Mouse (Mus musculus): ENCODE measurements around the gene Slc2a4.
A peak's percentile ranks its signal among the peaks of the same experiment; 100 is the strongest.
"Not testable (repeated sequence)": the region's sequence is repeated elsewhere in the genome, so short reads cannot be mapped to it uniquely, and the experiment has no call there.

Gene Slc2a4

DNA sequence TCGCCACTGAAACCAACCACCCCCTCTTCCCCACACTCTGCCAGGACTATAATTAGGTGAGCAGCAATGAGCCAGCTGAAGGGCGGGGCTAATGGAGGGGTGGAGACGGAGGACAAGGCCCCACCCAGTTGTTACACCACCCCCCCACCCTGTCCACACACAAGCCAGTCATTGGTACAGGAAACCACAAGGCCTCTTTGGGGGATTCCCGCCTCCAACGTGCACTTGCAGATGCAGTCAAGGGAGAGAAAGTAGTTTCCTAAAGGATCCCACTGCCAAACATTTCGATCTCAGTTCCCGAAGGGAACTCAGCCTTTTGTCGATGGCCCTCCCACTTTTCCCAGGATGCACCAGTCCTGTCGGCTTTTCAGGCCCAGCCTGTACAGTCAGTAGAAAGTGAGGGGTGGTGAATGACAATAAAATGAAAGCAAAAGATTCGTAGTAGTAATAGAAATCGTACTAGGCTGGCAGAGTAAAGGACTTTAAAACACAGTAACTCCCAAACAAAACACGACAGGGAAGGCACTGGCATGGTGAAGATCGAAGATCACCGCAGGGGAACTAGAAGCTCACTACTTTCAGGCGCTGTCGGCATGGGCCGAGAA is 28.2 kb downstream of the Slc2a4 start:
- peak; percentile 79 for DNase-seq (ENCODE audit: low read depth)

DNA sequence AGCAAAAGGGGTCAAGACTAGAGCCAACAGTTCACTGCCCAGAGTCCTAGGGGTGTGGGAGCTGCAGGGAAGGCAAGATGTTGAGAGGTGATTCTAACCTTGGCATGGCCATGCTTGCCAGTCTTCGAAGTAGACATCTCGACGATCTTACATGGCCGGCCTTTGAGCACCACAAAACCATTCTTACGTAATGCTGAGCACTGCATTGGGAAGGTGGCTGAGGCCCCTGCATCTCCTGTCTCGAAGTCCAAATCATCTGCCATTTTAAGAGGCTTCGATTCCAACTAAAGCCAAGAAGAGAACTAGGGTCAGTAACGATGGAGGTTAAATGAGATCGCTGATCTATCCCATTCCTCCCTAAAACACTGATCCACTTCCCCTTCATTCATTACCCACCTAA is 28.9 kb downstream of the Slc2a4 start:
- no peak for DNase-seq (ENCODE audit: low read depth)

GRCm38 (mm10) chr11:69918118-69918517 is 29.9 kb downstream of the Slc2a4 start:
- no peak for DNase-seq (ENCODE audit: low read depth)

- no peak for DNase-seq (ENCODE audit: low read depth)
Observed at GRCm38 (mm10) chr11:69917379-69917948, 30.5 kb downstream of the Slc2a4 start.

GRCm38 (mm10) chr11:69916652-69917378 is 31.2 kb downstream of the Slc2a4 start:
- DNase-seq (ENCODE audit: low read depth) = not testable (repeated sequence)

DNA sequence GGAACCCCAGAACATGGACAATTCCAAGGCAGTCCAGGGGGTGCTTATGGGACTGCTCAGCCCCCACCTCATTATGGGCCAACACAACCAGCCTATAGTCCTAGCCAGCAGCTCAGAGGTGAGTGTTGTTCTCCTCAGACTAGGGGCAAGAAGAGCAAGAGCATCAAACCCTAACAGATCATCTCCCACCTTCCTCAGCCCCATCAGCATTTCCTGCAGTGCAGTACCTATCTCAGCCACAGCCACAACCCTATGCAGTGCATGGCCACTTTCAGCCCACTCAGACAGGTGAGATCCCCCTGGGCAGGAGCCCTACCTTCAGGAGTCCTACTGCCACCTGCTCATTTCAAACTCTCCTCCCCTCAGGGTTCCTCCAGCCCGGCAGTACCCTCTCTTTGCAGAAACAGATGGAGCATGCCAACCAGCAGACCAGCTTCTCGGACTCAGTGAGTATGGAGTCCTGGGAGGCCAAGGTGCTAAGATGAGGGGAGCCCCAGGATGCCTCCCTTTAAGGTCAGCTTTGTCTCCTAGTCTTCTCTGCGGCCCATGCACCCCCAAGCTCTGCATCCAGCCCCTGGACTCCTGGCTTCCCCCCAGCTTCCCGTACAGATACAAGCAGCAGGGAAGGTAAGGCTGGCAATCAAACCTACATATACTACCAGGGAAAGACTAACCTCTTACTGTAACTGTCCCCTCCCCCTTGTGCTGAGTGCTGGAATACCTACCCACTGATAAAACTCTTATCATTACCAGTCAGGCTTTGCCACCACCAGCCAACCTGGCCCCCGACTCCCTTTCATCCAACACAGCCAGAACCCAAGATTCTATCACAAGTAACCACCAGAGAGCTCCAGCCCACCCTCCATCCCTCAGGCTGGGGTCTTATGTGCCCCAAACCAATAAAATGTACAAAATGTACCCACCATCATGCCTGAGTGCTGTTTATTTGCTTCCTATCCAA is 32.0 kb downstream of the Slc2a4 start:
- DNase-seq (ENCODE audit: low read depth) = no peak

DNA sequence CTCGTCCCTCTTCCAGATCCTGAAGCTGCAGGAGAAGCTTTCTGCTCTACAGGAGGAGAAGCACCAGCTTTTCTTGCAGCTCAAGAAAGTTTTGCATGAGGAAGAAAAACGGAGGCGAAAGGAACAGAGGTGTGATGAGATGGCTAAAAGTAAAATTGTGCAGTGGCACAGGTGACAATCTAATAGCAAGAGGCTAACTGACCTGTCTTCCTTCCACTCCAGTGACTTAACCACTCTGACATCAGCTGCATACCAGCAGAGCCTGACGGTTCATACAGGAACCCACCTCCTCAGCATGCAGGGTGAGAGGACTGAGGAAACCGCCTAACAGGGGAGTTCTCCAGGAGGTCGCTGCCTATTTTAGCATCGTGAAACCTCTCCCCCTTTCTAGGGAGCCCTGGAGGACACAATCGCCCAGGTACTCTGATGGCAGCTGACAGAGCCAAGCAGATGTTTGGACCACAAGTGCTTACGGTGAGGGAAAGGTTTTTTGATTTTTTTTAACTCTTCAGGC is 33.0 kb downstream of the Slc2a4 start:
- DNase-seq (ENCODE audit: low read depth) = no peak

GRCm38 (mm10) chr11:69914372-69914764 is 33.6 kb downstream of the Slc2a4 start:
- DNase-seq (ENCODE audit: low read depth) = no peak

DNA sequence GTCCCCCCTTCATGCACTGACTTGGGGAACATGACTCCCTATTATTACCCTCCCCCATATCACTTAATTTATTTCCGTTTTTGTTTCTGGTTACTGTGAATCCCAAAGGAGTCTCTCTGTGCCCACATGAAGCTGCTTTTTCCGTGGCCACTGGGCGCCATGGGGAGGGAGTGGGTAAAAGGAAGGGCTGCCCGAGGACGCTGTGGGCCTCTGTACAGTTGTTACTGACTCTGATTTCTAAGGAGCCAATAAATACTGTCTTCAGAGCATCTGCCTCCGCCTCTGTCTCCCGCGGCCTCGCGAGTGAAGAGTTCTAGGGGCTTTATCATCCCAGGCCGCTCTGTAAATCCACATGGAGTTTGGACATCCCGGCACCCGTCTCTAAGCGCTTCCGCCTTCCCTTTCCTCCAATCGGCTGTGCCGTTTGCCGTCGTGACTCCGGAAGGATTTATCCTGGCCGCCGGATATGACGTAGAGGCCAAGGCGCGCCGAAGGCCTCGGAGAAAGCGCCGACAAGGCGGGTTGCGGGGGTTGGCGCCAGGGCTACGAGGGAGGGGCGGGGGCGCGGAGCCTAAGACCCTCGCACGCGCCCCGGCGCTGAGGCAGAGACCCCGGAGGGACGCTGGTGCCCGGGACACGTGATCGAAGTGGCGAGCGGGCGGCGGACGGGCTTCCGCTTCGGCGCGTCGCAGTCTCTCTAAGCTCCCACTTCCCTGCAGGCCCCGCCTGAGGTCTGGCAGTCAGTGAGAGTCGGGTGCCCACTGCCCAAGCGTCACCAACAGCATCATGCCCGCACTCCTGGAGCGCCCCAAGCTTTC is 34.2 kb downstream of the Slc2a4 start, which contains the start of gene Gps2:
TSS of gene Gps2 (plus strand) at position 335 of the 818 bp plus-strand sequence.
- peak; percentile 91 for DNase-seq (ENCODE audit: low read depth)

GRCm38 (mm10) chr11:69912716-69913530 is 35.1 kb downstream of the Slc2a4 start:
- DNase-seq (ENCODE audit: low read depth) = no peak

GRCm38 (mm10) chr11:69911701-69912100 is 36.3 kb downstream of the Slc2a4 start:
- DNase-seq (ENCODE audit: low read depth) = no peak

DNA sequence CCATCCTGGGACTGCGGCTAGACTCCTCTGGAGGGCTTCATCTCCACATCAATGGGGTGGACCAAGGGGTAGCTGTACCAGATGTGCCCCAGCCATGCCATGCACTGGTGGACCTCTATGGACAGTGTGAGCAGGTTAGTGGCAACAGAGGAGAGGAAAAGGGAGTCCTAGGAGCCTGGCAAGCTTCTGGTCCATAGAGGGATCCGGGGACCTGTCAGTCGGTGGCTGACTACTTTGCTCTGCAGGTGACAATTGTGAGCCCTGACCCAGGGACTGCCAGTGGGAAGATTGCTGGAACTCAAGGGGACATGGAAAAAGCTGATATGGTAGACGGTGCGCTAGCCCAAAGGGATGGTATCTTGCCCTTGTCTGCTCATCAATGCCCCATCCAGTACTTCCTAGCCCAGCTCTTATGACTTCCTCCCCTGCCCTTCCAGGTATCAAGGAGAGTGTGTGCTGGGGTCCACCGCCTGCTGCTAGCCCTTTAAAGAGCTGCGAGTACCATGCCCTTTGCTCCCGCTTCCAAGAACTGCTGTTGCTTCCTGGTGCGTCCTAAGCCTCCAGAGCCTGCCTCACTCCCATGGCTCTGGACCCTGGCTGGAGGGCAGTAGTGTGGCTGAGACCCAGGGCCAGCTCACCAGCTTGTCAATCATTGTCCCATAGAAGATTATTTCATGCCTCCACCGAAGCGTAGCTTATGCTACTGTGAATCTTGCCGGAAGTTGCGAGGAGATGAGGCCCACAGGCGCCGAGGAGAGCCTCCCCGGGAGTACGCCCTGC is 37.0 kb downstream of the Slc2a4 start:
- DNase-seq (ENCODE audit: low read depth) = no peak

- DNase-seq (ENCODE audit: low read depth) = no peak
Observed at GRCm38 (mm10) chr11:69910177-69910576, 37.8 kb downstream of the Slc2a4 start.

GRCm38 (mm10) chr11:69909174-69909573 is 38.8 kb downstream of the Slc2a4 start:
- DNase-seq (ENCODE audit: low read depth) = no peak

GRCm38 (mm10) chr11:69908645-69909044 is 39.3 kb downstream of the Slc2a4 start:
- no peak for DNase-seq (ENCODE audit: low read depth)

DNA sequence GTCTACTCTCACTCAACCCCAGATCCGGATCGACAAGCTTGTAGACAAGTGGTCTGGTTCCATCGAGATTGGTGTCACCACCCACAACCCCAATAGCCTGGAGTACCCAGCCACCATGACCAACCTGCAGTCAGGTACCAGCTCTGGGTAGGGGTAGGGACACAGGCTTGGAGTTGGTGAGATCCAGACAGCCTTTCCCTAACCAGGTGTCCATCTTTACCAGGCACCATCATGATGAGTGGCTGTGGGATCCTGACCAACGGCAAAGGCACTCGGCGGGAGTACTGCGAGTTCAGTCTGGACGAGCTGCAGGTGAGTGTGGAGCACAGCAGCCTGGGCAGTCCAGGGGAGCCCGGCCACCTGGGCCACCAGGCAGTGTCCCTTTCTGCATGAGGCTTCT is 43.7 kb downstream of the Slc2a4 start:
- no peak for DNase-seq (ENCODE audit: low read depth)

DNA sequence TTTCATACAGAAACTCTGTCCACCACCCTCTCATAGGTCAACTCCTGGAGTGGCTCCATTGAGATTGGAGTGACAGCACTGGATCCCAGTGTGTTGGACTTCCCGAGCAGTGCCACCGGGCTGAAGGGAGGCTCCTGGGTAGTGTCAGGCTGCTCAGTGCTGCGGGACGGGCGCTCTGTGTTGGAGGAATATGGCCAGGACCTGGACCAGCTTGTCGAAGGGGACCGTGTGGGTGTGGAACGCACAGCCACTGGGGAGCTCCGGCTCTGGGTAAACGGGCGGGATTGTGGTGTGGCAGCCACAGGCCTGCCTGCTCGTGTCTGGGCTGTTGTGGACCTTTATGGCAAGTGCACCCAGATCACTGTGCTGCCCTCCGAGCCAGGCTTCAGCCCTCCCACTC is 45.0 kb downstream of the Slc2a4 start:
- DNase-seq (ENCODE audit: low read depth) = no peak

DNA sequence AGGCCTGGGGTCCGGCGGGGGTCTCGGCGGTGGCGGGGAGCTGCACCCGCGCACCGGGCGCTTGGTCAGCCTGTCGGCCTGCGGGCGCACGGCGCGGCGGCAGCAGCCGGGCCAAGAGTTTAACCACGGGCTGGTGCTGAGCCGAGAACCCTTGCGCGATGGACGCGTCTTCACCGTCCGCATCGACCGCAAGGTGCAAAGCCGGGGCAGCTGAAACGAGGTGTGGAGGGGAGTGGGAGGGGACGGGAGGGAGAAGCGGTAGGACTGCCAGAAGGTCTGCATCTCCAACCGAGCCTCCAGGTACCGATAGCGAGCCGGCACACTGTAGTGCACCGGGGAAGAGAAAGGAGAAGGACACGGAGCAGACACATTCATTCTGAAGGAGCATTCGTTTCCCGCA is 46.0 kb downstream of the Slc2a4 start:
- no peak for DNase-seq (ENCODE audit: low read depth)

- peak; percentile 94 for DNase-seq (ENCODE audit: low read depth)
Observed at GRCm38 (mm10) chr11:69901406-69901846, 46.6 kb downstream of the Slc2a4 start.
